Mouse (Mus musculus): ENCODE results near the gene Tmem88.

Tmem88 gene

GRCm38 (mm10) chr11:69382478-69383105 lies 15.4 kb downstream of the Tmem88 start:
- no peak for DNase-seq (ENCODE audit: low read depth, low spot score)

- no peak for DNase-seq (ENCODE audit: low read depth, low spot score)
Observed at GRCm38 (mm10) chr11:69381356-69381755, 16.7 kb downstream of the Tmem88 start.

DNA sequence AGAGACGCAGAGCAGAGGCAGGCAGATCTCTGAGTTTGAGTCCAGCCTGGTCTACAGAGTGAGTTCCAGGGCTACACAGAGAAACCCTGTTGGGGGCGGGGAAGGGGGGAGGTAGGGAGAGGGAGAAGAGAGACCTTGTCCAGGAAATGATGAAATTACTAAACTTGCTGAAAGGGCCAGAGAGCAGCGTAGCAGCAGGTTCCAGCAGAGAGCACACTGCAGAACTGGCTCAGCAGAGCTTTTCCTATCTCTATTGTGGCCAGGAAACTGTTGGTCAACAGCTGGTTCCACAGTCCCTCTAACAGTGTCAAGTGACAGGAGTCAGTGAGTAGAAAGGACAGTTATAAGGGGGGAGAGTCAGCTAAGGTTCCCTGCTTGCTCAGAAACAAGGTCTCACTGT lies 18.4 kb downstream of the Tmem88 start:
- no peak for DNase-seq (ENCODE audit: low read depth, low spot score)

DNA sequence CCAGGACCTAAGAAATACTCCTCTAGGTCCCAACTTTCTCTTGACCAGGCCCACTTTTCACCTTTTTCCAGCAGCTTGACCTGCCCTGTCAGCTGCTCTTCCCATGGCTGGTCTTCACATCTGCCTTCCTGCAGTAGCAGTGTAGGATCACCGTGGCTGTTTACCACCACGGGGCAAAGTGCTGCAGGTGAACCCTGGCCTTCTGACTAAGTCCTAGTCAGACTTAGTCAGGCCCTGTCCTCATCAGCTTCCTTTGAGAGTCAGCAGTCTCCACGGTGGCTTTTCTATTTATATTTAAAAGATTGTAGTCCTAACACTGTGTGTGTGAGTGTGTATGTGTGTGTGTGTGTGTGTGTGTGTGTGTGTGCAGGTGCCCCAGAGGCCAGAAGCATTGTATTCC lies 20.3 kb downstream of the Tmem88 start:
- no peak for DNase-seq (ENCODE audit: low read depth, low spot score)

DNA sequence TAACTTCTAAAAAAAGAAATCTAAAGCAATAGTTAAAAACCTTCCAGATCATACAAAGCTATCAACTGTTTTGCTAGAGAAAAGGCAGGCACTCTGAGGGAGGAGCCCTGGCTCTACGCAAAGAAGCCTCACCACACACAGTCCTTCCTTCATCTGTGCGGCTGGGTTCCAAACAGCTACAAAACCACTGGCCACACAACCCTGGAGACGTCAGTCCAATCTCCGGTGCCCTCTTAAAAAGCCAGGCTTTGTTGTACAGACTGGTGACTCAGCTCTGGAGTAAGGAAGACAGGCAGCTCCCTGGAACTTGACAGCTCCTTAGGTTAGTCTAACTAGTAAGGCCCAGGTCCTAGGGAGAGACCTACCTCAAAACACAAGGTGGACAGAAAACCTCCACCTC lies 22.4 kb downstream of the Tmem88 start:
- DNase-seq (ENCODE audit: low read depth, low spot score) = no peak

- no peak for DNase-seq (ENCODE audit: low read depth, low spot score)
Observed at GRCm38 (mm10) chr11:69373223-69373965, 24.6 kb downstream of the Tmem88 start.

DNA sequence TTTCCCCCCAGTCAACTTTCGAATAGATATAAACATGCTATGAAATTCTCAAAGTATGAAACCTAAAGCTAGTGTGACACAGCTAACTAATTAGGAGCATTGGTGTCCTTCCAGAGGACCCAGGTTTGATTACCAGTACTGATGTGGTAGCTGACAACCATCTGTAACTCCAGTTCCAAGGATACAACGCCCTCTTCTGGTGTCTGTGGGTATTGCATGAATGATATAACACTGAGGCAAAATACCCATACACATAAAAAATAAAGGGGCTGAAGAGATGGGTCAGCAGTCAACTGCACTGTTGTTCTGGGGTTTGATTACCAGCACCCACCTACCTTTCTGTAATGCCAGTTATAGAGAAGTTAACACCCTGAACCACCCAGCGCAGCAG lies 25.3 kb downstream of the Tmem88 start:
- DNase-seq (ENCODE audit: low read depth, low spot score) = no peak

DNA sequence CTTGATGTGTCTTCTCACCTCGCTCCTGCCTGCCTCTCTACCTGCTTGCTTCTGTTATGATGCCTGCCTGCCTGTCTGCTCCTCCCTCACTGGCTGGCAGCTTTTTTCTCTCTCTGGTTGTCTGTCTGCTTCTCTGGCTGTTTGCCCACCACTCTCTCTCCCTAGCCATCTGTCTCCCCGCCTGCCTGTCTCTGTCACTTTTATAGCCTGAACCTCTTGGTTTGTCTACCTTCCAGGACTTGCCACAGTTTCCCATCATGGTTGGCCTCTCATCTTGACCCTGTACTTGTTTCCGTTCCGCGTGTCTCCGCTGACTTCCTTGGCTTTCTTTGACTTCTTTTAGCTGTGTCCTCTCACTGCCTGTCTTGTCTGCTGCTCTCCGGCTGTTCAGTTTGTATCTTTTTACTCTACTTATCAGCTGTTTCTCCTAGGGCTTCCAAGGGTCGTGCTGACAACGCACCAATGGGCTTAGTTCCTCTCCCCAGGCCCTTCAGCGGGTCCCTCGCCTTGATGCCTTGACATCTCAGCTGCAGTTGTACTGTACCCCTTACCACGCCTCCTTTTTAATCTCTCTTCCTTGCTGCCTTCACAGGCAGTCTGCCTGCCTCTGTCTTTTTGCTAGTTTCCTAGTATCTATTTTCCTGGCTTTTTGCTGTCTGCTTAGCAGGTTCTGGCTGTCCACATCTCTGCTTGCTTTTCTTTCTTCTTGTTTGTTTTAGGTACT lies 25.8 kb downstream of the Tmem88 start:
- DNase-seq (ENCODE audit: low read depth, low spot score) = no peak

GRCm38 (mm10) chr11:69371601-69372000 lies 26.4 kb downstream of the Tmem88 start:
- no peak for DNase-seq (ENCODE audit: low read depth, low spot score)

DNA sequence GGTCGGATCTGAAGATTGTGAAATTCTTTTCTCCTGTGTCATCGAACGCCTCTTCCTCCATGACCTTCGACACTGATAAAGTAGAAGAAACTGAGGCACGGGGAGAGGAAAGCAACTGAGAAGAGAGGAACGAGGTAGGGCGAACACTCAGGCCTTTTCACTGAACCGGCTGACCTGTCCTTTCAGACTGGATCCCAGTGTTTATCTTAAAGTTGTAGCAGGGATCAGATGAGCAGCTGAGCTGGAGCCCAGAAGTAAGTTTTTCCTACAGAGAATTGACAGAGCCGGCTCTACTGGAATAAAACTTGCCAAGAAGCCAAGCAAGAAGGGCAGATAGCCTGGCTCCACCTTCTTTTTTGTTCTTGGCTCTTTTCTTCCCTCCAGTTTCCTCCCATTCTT lies 27.2 kb downstream of the Tmem88 start:
- no peak for DNase-seq (ENCODE audit: low read depth, low spot score)

DNA sequence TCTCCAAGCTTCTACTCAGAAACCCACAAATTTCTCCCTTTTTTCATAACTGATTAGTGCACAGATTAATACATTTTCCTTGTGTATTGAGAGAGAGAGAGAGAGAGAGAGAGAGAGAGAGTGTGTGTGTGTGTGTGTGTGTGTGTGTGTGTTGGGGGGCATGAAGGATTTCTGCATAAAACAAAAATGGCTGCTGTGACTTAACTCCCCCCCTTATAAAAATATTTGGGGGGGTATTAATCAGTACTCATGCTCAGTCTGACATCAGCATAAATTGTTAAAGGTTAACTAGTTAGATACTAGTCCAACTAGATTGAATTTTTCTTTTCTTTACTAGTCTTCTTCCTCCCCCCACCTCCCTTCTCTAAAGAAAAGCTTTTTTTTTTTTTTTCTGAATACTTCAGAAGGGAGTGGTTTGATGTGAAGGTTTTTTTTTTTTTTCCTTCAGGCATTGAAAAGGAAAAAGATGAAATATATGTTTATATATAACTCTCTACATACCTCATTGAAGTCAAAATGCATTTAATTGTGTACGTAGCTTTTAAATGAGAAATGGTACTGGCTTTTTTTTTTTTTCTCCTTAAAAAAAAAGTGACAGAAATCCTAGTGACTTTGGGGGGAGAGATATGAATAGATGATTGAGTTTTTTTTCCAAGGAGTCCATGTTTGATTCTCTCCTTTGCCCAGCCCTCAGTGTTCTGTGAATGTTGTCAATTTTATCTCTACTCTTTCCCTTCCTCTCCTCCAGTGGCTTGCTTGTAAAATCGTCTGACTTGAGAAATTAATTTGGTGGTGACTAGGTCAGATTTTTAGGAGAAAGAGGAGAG lies 27.8 kb downstream of the Tmem88 start:
- no peak for DNase-seq (ENCODE audit: low read depth, low spot score)

- DNase-seq (ENCODE audit: low read depth, low spot score) = no peak
Observed at GRCm38 (mm10) chr11:69369215-69369989, 28.6 kb downstream of the Tmem88 start, which contains the start of gene Chd3. Gene Chd3, minus strand, starts transcription at chr11:69369406.

DNA sequence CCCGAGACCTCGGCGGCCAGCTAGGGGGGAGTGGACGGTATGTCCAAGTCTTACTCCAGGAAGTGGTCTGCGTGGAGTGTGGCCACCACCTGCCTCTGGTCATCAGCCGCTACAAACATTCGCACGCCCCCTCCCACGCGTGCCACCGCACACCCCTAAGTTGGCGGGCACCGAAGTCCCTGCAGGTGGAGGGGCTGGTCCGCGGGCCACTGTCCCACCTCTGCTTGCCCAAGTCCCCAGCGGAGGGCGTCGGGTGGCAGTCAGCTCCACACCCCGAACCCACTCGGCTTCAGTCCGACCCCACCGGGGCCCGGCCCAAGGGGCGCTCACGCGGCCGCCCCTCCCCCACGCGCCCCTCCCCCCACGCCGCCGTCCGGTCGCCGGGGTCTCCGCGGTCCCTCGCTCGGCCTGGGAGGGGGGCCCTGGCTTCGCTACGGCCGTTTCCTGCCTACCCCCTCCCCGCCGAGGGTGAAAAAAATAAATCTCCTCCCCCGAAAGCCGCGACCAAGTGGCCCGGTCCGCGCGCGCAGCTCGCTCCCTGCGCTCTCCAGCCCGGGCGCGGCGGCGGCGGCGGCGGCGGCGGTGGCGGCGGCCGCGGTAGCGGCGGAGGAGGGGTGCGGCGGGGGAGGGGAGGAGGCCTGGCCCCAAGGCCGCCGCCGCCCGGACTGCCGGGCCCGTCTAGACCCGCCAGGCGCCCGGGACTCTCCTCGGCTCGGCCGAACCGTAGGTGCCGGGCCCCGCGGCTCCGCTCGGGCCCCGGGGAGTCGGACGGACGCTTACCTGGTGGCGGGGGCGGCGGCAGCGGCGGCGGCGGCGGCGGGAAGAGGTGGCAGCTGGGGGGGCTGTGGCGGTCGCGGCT lies 29.4 kb downstream of the Tmem88 start:
- DNase-seq (ENCODE audit: low read depth, low spot score) = no peak

- DNase-seq (ENCODE audit: low read depth, low spot score) = no peak
Observed at GRCm38 (mm10) chr11:69367616-69368355, 30.2 kb downstream of the Tmem88 start.

- no peak for DNase-seq (ENCODE audit: low read depth, low spot score)
Observed at GRCm38 (mm10) chr11:69366855-69367615, 31.0 kb downstream of the Tmem88 start.

- peak; percentile 90 for DNase-seq (ENCODE audit: low read depth, low spot score)
Observed at GRCm38 (mm10) chr11:69366157-69366854, 31.7 kb downstream of the Tmem88 start.

- peak; percentile 40 for DNase-seq (ENCODE audit: low read depth, low spot score)
Observed at GRCm38 (mm10) chr11:69365722-69366121, 32.3 kb downstream of the Tmem88 start.

DNA sequence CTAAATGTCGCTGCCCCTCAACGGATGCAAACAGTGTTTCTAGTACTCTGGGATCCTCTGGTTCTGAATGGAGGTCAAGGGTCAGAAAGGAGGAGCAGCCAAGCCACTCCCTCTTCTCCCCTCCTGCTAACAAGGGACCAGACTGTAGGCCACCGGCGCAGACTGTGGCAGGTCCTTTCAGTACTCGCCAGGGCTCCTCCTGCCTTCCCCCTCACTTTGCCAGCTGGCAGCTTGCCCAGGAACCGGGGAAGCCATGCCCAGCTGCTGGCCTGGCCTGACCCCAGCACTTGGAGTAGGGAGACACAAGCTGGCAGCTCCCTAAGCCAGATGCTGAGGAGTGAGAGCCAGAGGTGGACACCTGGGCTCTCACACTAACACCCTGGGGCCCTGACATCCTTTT lies 33.1 kb downstream of the Tmem88 start:
- DNase-seq (ENCODE audit: low read depth, low spot score) = peak; percentile 98
